Mouse (Mus musculus): ENCODE results near the gene Ncam2. TPM values are rescaled to one million over a fixed set of nuclear protein-coding genes. Genes with fewer than 3 reads are reported as not detected.

The Ncam2 gene
- polyA plus RNA-seq, 1 experiment, result not detected

GRCm38 (mm10) chr16:81191621-81192020 is 8.9 kb upstream of the Ncam2 start:
- Histone ChIP-seq H3K36me3 (ENCODE audit: control insufficient read depth, insufficient read depth, low read length, poor library complexity, severe bottlenecking) (no peaks in the 10 kb centered on the region), H3K4me3 (ENCODE audit: low read depth, low read length) (no peak overlapping the region), H3K9me3 (replicated peaks; ENCODE audit: control insufficient read depth, insufficient read depth, low read length, poor library complexity, severe bottlenecking) (no peaks in the 10 kb centered on the region), H3K27me3 (ENCODE audit: control insufficient read depth, insufficient read depth, low read length, poor library complexity, severe bottlenecking) (no peaks in the 10 kb centered on the region), H3K27ac (ENCODE audit: insufficient read depth, low read length) (no peak overlapping the region), H3K4me1 (ENCODE audit: control insufficient read depth, insufficient read depth, low read length) (no peaks in the 10 kb centered on the region), H3K9ac (ENCODE audit: low read depth, poor library complexity, severe bottlenecking) (no peak overlapping the region)
- TF ChIP-seq POLR2A (IDR thresholded peaks at IDR 0.05; ENCODE audit: insufficient read depth, low read length) (no peak), EP300 (IDR thresholded peaks at IDR 0.05; ENCODE audit: insufficient read depth, low read depth, low read length) (no peak), CTCF (IDR thresholded peaks at IDR 0.05; ENCODE audit: low read depth, low read length) (no peak)

- no peak overlapping the region for H3K27ac ChIP-seq (ENCODE audit: insufficient read depth, low read length)
- TF ChIP-seq EP300 (IDR thresholded peaks at IDR 0.05; ENCODE audit: insufficient read depth, low read depth, low read length), result no peak
- no peak for TF ChIP-seq CTCF (IDR thresholded peaks at IDR 0.05; ENCODE audit: low read depth, low read length)
- no peak for TF ChIP-seq POLR2A (IDR thresholded peaks at IDR 0.05; ENCODE audit: insufficient read depth, low read length)
- no peak overlapping the region for H3K4me3 ChIP-seq (ENCODE audit: low read depth, low read length)
- H3K9me3 ChIP-seq (replicated peaks; ENCODE audit: control insufficient read depth, insufficient read depth, low read length, poor library complexity, severe bottlenecking), result no peaks in the 10 kb centered on the region
- H3K4me1 ChIP-seq (ENCODE audit: control insufficient read depth, insufficient read depth, low read length), result no peaks in the 10 kb centered on the region
- no peak overlapping the region for H3K9ac ChIP-seq (ENCODE audit: low read depth, poor library complexity, severe bottlenecking)
- H3K36me3 ChIP-seq (ENCODE audit: control insufficient read depth, insufficient read depth, low read length, poor library complexity, severe bottlenecking), result no peaks in the 10 kb centered on the region
- no peaks in the 10 kb centered on the region for H3K27me3 ChIP-seq (ENCODE audit: control insufficient read depth, insufficient read depth, low read length, poor library complexity, severe bottlenecking)
Measured at GRCm38 (mm10) chr16:81192607-81193006, 7.9 kb upstream of the Ncam2 start.

- no peak overlapping the region for H3K4me3 ChIP-seq (ENCODE audit: low read depth, low read length)
- no peak for TF ChIP-seq POLR2A (IDR thresholded peaks at IDR 0.05; ENCODE audit: insufficient read depth, low read length)
- TF ChIP-seq CTCF (IDR thresholded peaks at IDR 0.05; ENCODE audit: low read depth, low read length), result no peak
- TF ChIP-seq EP300 (IDR thresholded peaks at IDR 0.05; ENCODE audit: insufficient read depth, low read depth, low read length), result no peak
- H3K9ac ChIP-seq (ENCODE audit: low read depth, poor library complexity, severe bottlenecking), result no peak overlapping the region
- no peaks in the 10 kb centered on the region for H3K36me3 ChIP-seq (ENCODE audit: control insufficient read depth, insufficient read depth, low read length, poor library complexity, severe bottlenecking)
- H3K27ac ChIP-seq (ENCODE audit: insufficient read depth, low read length), result no peak overlapping the region
- H3K9me3 ChIP-seq (replicated peaks; ENCODE audit: control insufficient read depth, insufficient read depth, low read length, poor library complexity, severe bottlenecking), result no peaks in the 10 kb centered on the region
- peaks cover 3% of the 10 kb centered on the region for H3K27me3 ChIP-seq (ENCODE audit: control insufficient read depth, insufficient read depth, low read length, poor library complexity, severe bottlenecking)
- no peaks in the 10 kb centered on the region for H3K4me1 ChIP-seq (ENCODE audit: control insufficient read depth, insufficient read depth, low read length)
Measured at GRCm38 (mm10) chr16:81199467-81199866, 1.0 kb upstream of the Ncam2 start.

GRCm38 (mm10) chr16:81201471-81201870 is 974 bp downstream of the Ncam2 start:
- Histone ChIP-seq H3K36me3 (ENCODE audit: control insufficient read depth, insufficient read depth, low read length, poor library complexity, severe bottlenecking) (no peaks in the 10 kb centered on the region), H3K27me3 (ENCODE audit: control insufficient read depth, insufficient read depth, low read length, poor library complexity, severe bottlenecking) (peaks cover 3% of the 10 kb centered on the region), H3K9me3 (replicated peaks; ENCODE audit: control insufficient read depth, insufficient read depth, low read length, poor library complexity, severe bottlenecking) (no peaks in the 10 kb centered on the region), H3K27ac (ENCODE audit: insufficient read depth, low read length) (no peak overlapping the region), H3K9ac (ENCODE audit: low read depth, poor library complexity, severe bottlenecking) (no peak overlapping the region), H3K4me3 (ENCODE audit: low read depth, low read length) (no peak overlapping the region), H3K4me1 (ENCODE audit: control insufficient read depth, insufficient read depth, low read length) (no peaks in the 10 kb centered on the region)
- no peak for TF ChIP-seq EP300 (IDR thresholded peaks at IDR 0.05; ENCODE audit: insufficient read depth, low read depth, low read length)
- no peak for TF ChIP-seq CTCF (IDR thresholded peaks at IDR 0.05; ENCODE audit: low read depth, low read length)
- no peak for TF ChIP-seq POLR2A (IDR thresholded peaks at IDR 0.05; ENCODE audit: insufficient read depth, low read length)

- H3K9me3 ChIP-seq (replicated peaks; ENCODE audit: control insufficient read depth, insufficient read depth, low read length, poor library complexity, severe bottlenecking), result no peaks in the 10 kb centered on the region
Measured at GRCm38 (mm10) chr16:81201992-81202391, 1.5 kb downstream of the Ncam2 start.

GRCm38 (mm10) chr16:81202721-81203161 is 2.2 kb downstream of the Ncam2 start:
- H3K9ac ChIP-seq (ENCODE audit: low read depth, poor library complexity, severe bottlenecking), result no peak overlapping the region
- no peaks in the 10 kb centered on the region for H3K9me3 ChIP-seq (replicated peaks; ENCODE audit: control insufficient read depth, insufficient read depth, low read length, poor library complexity, severe bottlenecking)
- TF ChIP-seq POLR2A (IDR thresholded peaks at IDR 0.05; ENCODE audit: insufficient read depth, low read length), result no peak
- no peak for TF ChIP-seq CTCF (IDR thresholded peaks at IDR 0.05; ENCODE audit: low read depth, low read length)
- no peak for TF ChIP-seq EP300 (IDR thresholded peaks at IDR 0.05; ENCODE audit: insufficient read depth, low read depth, low read length)
- no peak overlapping the region for H3K27ac ChIP-seq (ENCODE audit: insufficient read depth, low read length)
- no peaks in the 10 kb centered on the region for H3K4me1 ChIP-seq (ENCODE audit: control insufficient read depth, insufficient read depth, low read length)
- H3K27me3 ChIP-seq (ENCODE audit: control insufficient read depth, insufficient read depth, low read length, poor library complexity, severe bottlenecking), result peaks cover 3% of the 10 kb centered on the region
- no peak overlapping the region for H3K4me3 ChIP-seq (ENCODE audit: low read depth, low read length)
- H3K36me3 ChIP-seq (ENCODE audit: control insufficient read depth, insufficient read depth, low read length, poor library complexity, severe bottlenecking), result no peaks in the 10 kb centered on the region

More at GRCm38 (mm10) chr16:81201992-81202391, 1.5 kb downstream of the Ncam2 start:
- Histone ChIP-seq H3K4me1 (ENCODE audit: control insufficient read depth, insufficient read depth, low read length) (no peaks in the 10 kb centered on the region), H3K4me3 (ENCODE audit: low read depth, low read length) (no peak overlapping the region), H3K9ac (ENCODE audit: low read depth, poor library complexity, severe bottlenecking) (no peak overlapping the region), H3K27ac (ENCODE audit: insufficient read depth, low read length) (no peak overlapping the region), H3K27me3 (ENCODE audit: control insufficient read depth, insufficient read depth, low read length, poor library complexity, severe bottlenecking) (peaks cover 3% of the 10 kb centered on the region), H3K36me3 (ENCODE audit: control insufficient read depth, insufficient read depth, low read length, poor library complexity, severe bottlenecking) (no peaks in the 10 kb centered on the region)
- no peak for TF ChIP-seq EP300 (IDR thresholded peaks at IDR 0.05; ENCODE audit: insufficient read depth, low read depth, low read length)
- TF ChIP-seq CTCF (IDR thresholded peaks at IDR 0.05; ENCODE audit: low read depth, low read length), result no peak
- no peak for TF ChIP-seq POLR2A (IDR thresholded peaks at IDR 0.05; ENCODE audit: insufficient read depth, low read length)
